Mouse (Mus musculus) inflammation-experienced regulatory T-cells, adult 6 months (primary cell): Measurements from ENCODE around the gene Fam89b. TPM values are rescaled to one million over a fixed set of nuclear protein-coding genes. Genes with fewer than 3 reads are reported as not detected.

Source experiments
- ATAC-seq: one replicate; pipeline ENCODE4 v1.8.0; 2017
- polyA plus RNA-seq, 3 experiments: library from polyadenylated mRNA; unstranded; fragments of 100-300 nt; shearing (Covaris generic); gene quantifications; one replicate each; pipeline ENCODE4 v1.2.1; 2017

Fam89b gene
- 10 to 100 TPM; 13.0 to 57.6 (median 36.1) TPM for polyA plus RNA-seq

- peak; percentile 43 for ATAC-seq
These were observed at the start of gene Fam89b for GRCm38 (mm10) chr19:5729444-5729815. Gene Fam89b, minus strand, starts transcription at chr19:5729653.

GRCm38 (mm10) chr19:5778312-5778711, 48.9 kb upstream of the Fam89b start:
- no peak for ATAC-seq

DNA sequence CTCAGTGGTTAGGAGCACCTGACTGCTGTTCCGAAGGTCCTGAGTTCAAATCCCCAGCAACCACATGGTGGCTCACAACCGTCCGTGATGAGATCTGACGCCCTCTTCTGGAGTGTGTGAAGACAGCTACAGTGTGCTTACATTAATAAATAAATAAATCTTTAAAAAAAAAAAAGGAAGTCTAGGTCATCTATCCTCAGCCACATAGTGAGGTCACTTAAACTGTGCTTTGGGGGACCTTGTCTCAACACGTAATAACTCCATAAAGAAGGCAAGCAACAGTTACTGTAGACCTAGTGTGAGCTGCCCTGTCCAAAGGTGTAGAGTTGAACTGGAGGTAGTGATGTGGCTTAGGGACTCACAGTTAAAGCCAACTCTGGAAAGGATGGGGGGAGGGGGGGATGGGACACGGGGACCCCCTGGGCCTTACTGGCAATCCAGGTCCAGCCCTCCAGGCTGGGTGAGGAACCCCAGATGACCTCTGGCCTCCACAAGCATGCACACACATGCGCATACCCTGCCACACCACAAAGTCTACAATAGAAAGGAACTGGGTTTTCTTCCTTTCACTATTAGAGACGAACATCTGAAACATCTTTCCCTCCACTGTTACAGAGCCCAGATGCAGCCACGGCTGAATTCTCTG, 48.1 kb upstream of the Fam89b start:
- ATAC-seq, result no peak

GRCm38 (mm10) chr19:5770925-5771860, 41.7 kb upstream of the Fam89b start, which contains the start of gene Scyl1:
Gene Scyl1, minus strand, starts transcription at chr19:5771419.
- ATAC-seq, result peak; percentile 94

GRCm38 (mm10) chr19:5770311-5770710, 40.9 kb upstream of the Fam89b start:
- ATAC-seq, result no peak

DNA sequence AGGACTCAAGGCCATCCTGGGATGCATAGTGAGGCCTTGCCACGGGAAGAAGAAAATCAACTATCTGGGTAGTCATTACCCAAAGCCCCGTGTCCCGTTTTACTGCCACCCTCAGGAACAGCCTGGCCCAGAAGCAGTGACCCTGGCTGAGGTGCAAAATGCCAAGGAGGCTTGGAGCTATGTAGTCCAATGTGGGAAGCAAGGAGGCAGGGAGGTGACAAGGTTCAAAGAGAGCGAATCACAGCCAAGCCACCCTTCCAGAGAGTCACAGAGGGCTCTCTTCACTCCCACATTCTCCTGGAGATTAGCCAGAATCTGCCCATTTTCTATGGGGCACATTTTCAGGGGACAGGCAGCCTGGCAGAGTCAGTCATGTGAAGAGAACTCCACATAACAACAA, 37.8 kb upstream of the Fam89b start:
- no peak for ATAC-seq

DNA sequence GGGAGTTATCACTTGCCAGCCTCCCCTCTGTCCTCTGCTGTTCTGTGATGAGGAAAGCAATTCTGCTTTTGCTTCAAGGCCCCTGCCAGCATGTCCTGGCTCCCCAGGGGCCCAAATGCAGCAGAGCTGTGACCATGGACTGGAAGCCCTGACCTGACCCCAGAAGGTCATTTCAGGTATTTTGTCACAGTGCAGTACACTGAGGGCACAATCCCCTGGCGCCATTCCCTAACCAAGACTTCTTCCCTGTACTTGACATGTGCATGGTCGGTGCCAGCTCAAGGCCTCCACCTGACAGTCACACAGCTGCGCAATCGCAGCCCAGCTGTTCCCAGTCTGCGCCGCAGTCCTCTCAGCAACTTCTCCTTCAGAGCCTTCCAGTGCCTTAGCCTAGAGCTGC, 33.7 kb upstream of the Fam89b start:
- no peak for ATAC-seq

- no peak for ATAC-seq
These were observed 29.5 kb upstream of the Fam89b start for GRCm38 (mm10) chr19:5758878-5759403.

GRCm38 (mm10) chr19:5756991-5757636, 27.7 kb upstream of the Fam89b start:
- ATAC-seq, result no peak

DNA sequence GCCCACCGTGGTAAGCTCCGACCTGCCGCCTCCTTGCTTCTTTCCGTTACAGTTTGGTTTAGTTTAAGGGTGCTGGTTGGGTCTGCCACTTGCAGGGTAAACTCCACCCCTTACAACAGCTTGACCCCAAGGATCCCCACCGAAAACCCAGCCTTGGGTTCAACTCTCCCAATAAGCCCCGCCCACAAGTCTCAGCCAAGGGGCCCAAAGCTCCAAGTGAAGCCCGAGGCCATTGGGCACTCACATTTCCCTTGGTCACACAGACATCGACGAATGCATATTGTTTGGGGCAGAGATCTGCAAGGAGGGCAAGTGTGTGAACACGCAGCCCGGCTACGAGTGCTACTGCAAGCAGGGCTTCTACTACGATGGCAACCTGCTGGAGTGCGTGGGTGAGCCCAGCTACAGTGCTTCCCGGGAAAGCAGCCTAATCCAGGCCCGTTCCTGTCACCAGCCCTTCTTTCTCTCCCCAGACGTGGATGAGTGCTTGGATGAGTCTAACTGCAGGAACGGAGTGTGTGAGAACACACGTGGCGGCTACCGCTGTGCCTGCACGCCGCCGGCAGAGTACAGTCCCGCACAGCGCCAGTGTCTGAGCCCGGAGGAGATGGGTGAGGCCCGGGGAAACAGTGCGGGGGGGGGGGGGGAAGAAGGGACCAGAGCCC, 27.0 kb upstream of the Fam89b start:
- ATAC-seq, result no peak

- ATAC-seq, result no peak
These were observed 22.3 kb upstream of the Fam89b start for GRCm38 (mm10) chr19:5751742-5752141.

- no peak for ATAC-seq
These were observed 21.5 kb upstream of the Fam89b start for GRCm38 (mm10) chr19:5750951-5751350.

DNA sequence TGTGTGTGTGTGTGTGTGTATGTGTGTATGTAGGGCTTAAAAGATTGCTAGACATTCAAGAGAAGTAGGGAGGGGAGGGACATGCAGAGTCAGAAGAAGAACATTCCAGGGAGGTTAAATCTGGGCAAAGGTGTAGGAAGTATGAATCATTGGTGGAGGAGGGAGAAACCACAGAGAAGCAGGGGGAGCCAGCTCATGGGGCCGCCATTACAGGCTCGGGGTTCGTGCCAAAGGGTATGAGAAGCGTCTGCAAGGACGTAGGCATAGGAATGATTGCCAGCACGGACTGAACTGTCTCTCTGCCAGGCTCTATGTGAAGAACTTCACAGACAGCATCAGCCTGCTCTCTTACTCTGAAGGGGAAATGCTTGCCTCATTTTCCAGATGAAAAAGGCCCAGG, 20.0 kb upstream of the Fam89b start:
- ATAC-seq, result no peak

DNA sequence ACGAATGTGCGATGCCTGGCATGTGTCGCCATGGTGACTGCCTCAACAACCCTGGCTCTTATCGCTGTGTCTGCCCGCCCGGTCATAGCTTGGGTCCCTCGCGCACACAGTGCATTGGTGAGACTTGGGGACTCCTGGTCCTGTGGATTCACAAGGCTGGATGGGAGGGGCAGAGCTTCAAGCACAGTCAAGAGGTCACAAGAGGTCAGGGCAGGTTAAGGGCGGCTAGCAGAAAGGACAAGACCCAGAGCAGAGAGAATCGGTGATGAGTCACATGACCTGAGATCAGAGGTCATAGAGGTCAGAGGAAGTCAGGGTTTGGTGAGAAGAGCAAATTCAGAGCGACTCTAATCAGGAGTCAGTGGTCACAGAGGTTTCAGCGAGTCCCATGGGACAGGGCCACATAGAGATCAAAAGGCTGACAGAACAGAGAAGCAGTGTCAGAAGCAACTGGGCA, 17.5 kb upstream of the Fam89b start:
- no peak for ATAC-seq

DNA sequence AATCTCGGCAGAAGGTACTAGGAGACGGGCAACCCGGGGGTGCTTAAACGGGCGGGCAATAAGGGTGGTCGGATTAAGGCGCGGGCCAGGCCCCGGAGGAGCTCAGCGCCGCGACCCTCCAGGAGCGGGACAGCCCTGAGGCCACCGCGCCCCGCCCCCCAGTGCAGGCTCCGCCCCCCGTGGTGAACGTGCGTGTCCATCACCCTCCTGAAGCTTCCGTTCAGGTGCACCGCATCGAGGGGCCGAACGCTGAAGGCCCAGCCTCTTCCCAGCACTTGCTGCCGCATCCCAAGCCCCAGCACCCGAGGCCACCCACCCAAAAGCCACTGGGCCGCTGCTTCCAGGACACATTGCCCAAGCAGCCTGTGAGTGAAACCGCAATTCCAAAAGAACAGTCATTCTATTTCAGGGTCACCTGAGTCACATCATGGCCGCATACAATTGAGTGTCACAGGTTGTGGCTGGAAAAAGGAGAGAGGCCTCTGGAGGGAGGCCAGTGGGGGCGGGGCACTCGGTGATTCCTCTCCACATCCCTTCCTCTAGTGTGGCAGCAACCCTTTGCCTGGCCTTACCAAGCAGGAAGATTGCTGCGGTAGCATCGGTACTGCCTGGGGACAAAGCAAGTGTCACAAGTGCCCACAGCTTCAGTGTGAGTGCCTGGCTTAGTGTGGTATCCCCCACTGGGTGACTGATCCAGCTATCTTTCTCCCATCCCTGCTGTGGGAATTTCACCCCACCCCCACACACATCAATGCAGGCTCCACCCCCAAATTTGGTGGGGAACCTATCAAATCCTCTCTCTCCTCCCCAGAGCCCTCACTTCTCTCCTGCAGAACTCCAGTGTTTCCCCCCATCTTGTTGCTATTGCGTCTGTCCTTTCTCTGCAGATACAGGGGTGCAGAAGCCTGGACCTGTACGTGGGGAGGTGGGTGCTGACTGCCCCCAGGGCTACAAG, 16.6 kb upstream of the Fam89b start:
- no peak for ATAC-seq

DNA sequence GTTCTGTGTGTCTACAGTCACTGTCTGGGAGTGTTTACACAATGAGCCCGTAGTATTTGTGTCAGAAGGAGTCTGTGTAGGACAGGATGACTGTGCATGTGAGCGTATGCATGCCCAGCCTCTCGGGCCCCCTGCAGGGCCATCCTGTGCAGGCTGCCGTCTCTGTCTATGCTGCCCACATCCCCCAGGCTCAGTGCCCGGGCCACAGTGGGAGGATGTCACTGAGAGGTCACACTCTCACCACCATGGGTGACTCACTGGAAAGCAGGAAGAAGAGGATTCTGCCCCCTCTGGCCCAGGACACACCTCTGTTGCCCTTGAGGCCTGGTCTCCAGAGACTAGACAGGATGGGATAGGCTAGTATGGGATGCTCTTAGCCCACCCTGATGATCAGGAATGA, 14.1 kb upstream of the Fam89b start:
- ATAC-seq, result no peak

DNA sequence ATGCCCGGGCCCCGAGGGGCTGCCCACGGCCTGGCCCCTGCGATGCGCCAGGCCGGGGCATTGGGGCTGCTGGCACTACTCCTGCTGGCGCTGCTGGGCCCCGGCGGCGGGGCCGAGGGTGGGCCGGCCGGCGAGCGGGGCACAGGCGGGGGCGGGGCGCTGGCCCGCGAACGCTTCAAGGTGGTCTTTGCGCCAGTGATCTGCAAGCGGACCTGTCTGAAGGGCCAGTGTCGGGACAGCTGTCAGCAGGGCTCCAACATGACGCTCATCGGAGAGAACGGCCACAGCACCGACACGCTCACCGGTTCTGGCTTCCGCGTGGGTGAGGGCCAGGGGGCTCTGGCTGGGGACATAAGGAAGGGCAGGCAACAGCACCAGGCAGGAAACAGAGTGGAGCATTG, 12.8 kb upstream of the Fam89b start:
- ATAC-seq, result no peak

DNA sequence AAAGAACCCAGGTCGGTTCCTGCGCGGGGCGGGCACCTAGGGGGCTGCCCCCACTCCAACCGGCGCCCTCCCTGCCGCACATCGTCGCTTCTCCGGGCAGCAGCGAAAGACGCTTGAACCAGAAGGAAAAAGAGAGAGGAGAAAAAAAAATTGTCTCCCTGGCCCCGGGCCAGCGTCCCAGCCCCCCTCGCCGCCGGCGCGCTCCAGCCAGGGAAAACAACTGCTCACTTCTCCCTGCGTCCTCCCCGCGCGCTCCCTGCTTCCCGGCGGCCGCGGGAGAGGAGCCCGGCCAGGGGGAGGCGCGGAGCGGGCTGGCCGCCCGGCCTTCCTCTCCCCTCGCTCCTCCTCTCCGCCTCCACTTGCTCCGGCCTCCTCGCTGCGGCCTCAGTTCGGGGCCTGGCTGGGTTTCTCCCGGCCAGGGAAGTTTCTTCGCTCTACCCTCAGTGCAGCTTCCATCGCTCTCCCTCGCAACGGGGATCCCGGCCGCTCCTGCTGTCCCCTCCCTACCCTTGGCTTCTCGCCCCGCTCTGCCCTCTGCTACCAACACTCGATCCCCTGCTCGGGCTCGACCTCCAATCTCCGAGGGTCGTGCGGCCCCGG, 12.3 kb upstream of the Fam89b start:
- no peak for ATAC-seq

GRCm38 (mm10) chr19:5740320-5741317, 11.2 kb upstream of the Fam89b start, which contains the start of gene Ltbp3:
Gene Ltbp3, plus strand, starts transcription at chr19:5740904.
- ATAC-seq, result no peak
